Comparison of ENCODE assay signal across 8 mouse cellular contexts in the genomic region with DNA sequence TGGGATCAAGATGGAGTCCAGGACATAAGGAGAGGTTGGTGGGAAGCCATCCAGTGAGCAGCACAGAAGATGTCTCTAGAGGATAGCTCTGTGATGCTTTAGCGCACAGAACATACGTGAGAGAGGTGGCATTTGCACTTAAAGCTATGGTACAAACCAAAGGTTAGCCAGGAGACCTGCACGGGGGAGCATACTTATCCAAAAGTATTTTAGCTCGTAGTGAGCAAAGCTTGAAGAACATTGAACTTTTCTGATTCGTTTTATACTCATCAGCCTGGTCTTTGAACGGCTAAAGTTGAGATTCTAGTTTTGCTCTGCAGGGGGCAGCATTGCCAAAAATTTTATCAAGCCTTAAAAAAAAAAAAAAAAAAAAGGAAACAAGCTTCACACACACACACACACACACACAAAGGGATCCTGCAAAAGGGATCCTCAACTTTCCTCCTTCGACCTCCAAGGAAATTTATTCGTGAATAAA. TPM values are rescaled to one million over a fixed set of nuclear protein-coding genes. Genes with fewer than 3 reads are reported as not detected.
DNase-seq lines count a peak whose midpoint lies in the region; ATAC-seq lines count a peak whose summit lies in the region.

No protein-coding gene starts in this region.

- ATAC-seq in hindbrain, embryonic 14.5 days (ENCODE audit: low FRiP score) = 0 out of 2 replicates have a peak, but pooled peaks have one; percentile 34
- no peak for ATAC-seq in limb, embryonic 11.5 days (ENCODE audit: insufficient number of reproducible peaks, low FRiP score, low TSS enrichment, low read depth)

- no peak overlapping the region for H3K9ac ChIP-seq in hindbrain, embryonic 14.5 days
- no peak overlapping the region for H3K9ac ChIP-seq in limb, embryonic 11.5 days (ENCODE audit: low read length)

- no peaks in the 10 kb centered on the region for H3K27me3 ChIP-seq in hindbrain, embryonic 14.5 days (ENCODE audit: control insufficient read depth, insufficient read depth, low read length)
- 0 out of 2 replicates have a peak, but pooled peaks cover 4% of the 10 kb centered on the region for H3K27me3 ChIP-seq in limb, embryonic 11.5 days (ENCODE audit: control insufficient read depth, insufficient read depth, low read length)

- no peaks in the 10 kb centered on the region for H3K9me3 ChIP-seq in hindbrain, embryonic 14.5 days (ENCODE audit: control insufficient read depth, low read length)
- no peaks in the 10 kb centered on the region for H3K9me3 ChIP-seq in limb, embryonic 11.5 days (ENCODE audit: control insufficient read depth, low read length)

- H3K36me3 ChIP-seq in hindbrain, embryonic 14.5 days (replicated peaks; ENCODE audit: control insufficient read depth, insufficient read depth) = no peaks in the 10 kb centered on the region
- no peaks in the 10 kb centered on the region for H3K36me3 ChIP-seq in limb, embryonic 11.5 days (ENCODE audit: control insufficient read depth, insufficient read depth, low read length)

- 20% methylated on average over 8 of the region's 8 CpGs for WGBS in hindbrain, embryonic 14.5 days
- 31% methylated on average over 8 of the region's 8 CpGs for WGBS in limb, embryonic 11.5 days

- peak; percentile 66 for DNase-seq in kidney, adult 18-20 months
- DNase-seq in kidney, adult 11 months = no peak
- DNase-seq in Muller cell, postnatal 12 days (ENCODE audit: inconsistent ontology term) = peak; percentile 39
- DNase-seq in embryo, embryonic 11 days = peak; percentile 57
- DNase-seq in hindbrain, embryonic 14.5 days (ENCODE audit: low spot score) = peak; percentile 82
- peak; percentile 72 for DNase-seq in limb, embryonic 11.5 days (ENCODE audit: low spot score)
- DNase-seq in naive thymus-derived CD4-positive, alpha-beta T cell, adult 2 months (ENCODE audit: low read depth) = peak; percentile 85
- peak; percentile 80 for DNase-seq in thymus, postnatal 4 days

- peak overlapping the region; percentile 26; the same call in 1 of the 2 replicates for H3K4me2 ChIP-seq in hindbrain, embryonic 14.5 days (replicated peaks)
- no peak overlapping the region for H3K4me2 ChIP-seq in limb, embryonic 11.5 days (ENCODE audit: low read depth, severe bottlenecking)

- no peaks in the 10 kb centered on the region for H3K4me1 ChIP-seq in hindbrain, embryonic 14.5 days (replicated peaks; ENCODE audit: control insufficient read depth, insufficient read depth, low read length)
- H3K4me1 ChIP-seq in limb, embryonic 11.5 days (ENCODE audit: control insufficient read depth, insufficient read depth, low read length) = peaks cover 8% of the 10 kb centered on the region

- no peak overlapping the region for H3K27ac ChIP-seq in hindbrain, embryonic 14.5 days
- no peak overlapping the region for H3K27ac ChIP-seq in limb, embryonic 11.5 days (replicated peaks; ENCODE audit: low read depth, low read length)

- no peak overlapping the region for H3K4me3 ChIP-seq in hindbrain, embryonic 14.5 days (replicated peaks; ENCODE audit: low read length)
- no peak overlapping the region for H3K4me3 ChIP-seq in limb, embryonic 11.5 days (ENCODE audit: low read depth, low read length)

RNA-seq across cellular contexts. Expression of gene Rcbtb2, which starts 16.6 kb away (rescaled TPM):
- polyA plus RNA-seq in hindbrain, embryonic 14.5 days (2014; fragmentation: Nextera tagmentation; extraction: Ambion mirVana) = 64.0 and 77.0 TPM in 2 replicates
- polyA plus RNA-seq in limb, embryonic 11.5 days (2014; fragmentation: Nextera tagmentation; extraction: Ambion mirVana) = 205 and 216 TPM in 2 replicates

RNA-seq across cellular contexts. Expression of gene Cysltr2, which starts 57.4 kb away (rescaled TPM):
- not detected in 2 replicates for polyA plus RNA-seq in hindbrain, embryonic 14.5 days (2014; fragmentation: Nextera tagmentation; extraction: Ambion mirVana)
- not detected in 2 replicates for polyA plus RNA-seq in limb, embryonic 11.5 days (2014; fragmentation: Nextera tagmentation; extraction: Ambion mirVana)
